Mouse (Mus musculus) induced T-regulatory cell, adult 2 months (primary cell): ENCODE results near the gene Fam170b.

Experiments
- DNase-seq: peaks from one replicate; pipeline ENCODE4 v3.0.0-alpha.2; 2012; ENCODE audit warnings: low read depth

Gene Fam170b

DNA sequence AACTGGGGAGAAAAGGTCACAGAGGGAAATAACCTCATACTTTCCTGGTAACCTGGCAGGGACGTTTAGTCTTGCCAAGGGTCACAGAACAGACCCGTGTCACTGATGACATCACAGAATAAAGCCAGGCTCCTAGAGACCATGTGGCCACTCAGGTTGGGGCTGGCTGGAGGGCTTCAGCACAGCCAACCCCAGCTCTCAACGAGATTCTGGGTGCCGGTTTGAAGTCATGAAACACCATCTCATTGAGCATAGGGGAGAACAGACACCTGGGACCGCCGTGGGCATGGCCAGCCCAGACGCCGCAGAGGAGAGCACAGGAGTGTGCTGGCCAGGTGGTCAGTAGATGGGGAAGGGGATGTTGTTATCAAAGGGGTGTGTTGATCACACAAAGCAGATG lies at the start of gene Fam170b:
Fam170b (plus strand) TSS at position 116 of the 400 bp plus-strand sequence.
- DNase-seq, result no peak

DNA sequence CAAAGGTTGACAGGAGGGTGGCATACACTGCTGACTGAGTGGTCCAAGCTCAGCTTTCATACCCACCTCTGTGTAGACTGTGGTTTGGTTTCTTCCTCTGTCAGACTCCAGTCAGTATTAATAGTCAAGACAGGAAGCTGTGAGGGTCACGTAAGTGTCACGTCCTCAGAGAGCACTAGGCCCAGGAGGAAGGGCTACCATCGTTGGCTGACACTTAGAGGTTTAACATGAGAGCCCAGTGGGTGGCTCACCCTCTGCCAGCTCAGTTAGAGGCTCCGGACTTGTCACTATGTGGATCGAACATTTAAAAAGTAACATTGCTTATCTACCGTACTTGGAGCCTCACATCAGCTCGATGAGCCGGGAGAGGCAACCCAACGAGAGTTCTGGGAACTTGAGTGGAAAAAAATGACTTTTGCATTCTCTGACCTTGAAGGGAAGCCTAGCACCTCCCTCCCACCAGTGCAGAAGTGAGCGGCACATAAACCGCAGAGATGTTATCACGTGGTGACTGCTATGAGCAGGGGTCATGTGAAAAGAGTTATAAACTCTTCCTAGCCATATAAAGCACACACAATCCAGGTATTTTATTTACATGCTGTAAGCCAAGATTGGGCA lies 49.5 kb upstream of the Fam170b start:
- peak; percentile 64 for DNase-seq

DNA sequence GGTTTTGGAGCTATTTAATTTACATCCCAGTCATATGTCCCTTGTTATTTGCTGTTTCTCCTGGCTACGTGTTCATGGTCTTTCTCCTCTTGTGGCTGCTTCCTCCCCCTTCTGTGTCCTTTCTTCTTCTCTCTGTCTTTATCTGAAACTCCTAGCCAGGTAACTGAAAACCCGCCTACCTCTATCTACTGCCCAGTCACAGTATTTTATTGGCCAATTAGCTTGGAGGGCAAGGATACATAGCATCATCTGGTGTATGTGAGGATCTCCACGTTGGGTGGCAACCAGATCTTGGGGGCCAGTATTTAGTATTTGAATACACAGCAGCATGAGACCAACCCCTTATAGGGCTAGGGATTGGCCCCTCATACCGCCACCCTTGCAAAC lies 49.0 kb upstream of the Fam170b start:
- no peak for DNase-seq

DNA sequence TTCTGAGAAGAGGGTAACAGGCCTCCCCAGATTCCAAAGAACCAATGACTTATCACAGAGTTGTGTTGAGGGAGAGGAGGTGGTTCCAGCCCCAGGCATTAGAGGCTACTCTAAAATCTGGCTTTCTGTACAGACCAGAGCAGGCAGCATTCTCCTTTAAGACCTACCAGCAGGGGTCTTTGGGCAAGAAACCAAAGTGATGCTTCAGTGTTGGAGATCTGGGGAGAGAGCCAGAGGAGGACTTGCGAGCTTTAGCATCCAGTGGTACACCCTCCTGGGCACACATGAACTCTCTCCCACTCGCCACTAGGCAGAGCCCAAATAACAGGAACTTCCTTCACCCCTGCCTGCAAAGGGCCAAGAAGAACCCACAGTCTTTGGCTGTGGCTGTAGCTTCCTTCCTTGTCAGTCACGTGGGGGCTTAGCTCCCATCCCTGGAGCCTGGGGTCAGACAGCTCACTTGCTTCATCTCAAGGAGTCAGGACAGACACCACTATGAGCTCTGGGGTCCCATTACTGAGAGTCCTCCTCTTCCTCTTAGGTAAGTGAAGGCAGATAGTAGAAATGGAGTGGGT lies 48.1 kb upstream of the Fam170b start, which contains the start of gene Tmem273:
Tmem273 (plus strand) TSS at position 408 of the 575 bp plus-strand sequence.
- peak; percentile 21 for DNase-seq

DNA sequence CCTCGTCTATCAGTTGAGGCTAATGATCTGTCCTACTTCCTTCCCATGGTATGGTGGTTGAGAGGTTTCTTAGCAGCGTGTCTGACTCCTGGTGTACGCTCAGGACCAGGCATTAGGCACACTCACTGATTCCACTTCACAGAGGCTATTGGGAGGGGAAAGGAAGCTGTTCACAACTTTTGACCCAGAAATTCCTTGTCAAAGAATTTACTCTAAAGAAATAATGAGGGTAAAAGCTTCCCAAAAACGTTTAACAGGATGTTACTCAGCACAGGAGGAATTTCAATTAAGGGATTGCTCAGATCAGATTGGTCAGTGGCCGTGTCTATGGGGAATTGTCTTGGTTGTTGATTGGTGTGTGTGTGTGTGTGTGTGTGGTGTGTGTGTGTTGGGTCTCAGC lies 46.1 kb upstream of the Fam170b start:
- no peak for DNase-seq

DNA sequence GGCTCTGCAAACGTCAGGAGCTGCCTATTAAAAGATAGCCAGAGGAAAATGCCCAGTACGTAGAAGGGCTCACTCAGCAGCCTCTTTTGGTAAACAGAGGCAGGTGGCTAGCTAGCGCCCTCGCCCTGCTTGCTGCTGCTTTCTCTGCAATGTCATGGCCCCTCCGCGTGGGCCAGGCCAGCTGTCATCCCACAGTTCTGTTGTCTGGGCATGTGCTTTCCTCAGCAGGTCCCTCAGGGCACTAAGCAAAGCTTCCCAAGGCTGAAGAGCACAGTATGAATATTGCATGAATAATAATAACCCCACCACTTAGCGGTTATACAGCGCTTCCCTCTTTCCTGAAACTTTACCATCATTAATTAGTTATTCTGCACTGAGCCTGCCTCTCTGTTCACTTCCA lies 37.4 kb upstream of the Fam170b start:
- DNase-seq, result no peak

DNA sequence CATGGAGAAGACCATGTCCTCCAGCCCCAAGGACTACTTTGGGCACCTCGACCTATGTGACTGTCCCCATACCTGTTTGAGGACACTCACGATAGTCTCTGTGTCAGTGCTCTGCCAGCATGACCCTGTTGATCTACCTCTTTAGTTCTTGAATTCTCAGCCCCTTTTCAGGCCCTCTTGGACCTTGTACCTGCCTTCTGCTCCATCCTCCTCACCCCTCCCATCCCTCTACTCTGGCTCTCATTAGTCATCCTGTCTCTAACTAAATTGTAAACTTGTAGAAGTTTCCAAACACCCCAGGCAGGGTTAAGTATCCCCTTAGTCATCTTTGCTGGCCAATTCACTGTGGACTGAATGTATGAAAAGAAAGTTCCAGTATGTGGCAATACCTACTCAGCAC lies 36.0 kb upstream of the Fam170b start:
- no peak for DNase-seq

DNA sequence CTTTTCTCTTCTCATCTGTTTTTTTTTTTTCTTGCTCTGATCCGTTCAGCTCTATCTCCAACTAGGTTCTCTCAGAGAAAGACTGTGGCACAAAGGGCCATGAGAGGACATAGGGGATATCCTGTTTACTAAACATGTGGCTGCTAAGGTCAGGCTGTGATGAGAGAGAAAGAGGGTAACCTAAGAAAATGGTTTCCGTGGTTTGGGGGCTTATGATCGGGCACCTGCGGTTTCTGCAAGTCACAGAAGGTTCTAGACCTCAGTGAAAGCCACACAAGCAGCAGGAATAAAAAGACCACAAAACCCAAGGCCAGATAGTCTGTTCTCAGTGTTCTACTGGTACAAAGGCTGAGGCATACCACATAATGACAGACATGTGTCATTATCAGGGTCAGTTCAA lies 35.4 kb upstream of the Fam170b start:
- peak; percentile 20 for DNase-seq

DNA sequence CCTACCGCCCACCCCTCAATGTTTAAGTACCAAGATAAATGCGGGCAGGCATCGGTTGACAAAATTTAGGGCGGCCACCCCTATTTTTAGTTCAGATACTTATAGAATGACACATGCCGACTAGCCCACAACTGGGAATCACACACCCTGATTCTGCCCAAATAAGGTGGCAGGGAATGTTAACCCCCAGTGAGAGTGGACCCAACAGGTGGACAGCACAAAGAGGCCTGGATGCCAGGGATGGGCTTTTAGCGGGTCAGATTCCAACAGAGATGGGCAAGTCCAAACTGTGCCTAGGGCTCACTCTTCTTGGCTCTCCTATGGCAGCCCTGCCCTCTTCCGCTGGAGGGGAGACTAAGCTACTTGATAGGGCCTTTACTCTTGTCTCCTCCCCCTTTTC lies 33.7 kb upstream of the Fam170b start:
- DNase-seq, result no peak

DNA sequence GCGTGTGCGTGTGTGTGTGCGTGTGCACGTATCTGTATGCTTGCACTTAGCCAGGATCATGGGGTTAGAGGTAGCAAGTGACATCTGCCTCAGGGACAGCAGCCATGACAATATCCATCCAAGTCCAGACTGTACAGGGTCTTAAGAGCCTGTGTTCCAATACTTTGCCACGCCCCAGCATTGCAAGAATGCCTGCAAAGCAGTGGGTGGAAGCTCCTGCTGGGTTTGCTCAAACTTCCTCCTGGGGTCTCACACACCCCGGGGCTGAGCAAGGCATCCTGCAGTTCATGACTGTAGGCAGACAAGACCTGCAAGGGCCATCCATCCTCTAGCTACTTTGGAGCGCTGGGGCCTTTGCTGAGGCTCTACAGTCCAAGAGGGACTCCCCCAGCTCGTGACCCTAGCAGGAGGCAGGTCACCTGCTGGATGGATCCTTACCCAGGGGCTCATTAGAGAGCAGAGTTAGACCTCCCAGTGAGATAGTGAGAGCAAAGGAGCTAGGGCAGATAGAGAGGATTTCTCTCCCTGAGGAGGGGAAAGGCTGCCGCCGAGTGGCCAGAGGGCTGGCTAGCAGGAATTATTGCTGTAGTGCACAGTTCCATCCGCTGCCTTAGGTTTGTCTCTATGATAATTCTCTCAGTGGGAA lies 32.6 kb upstream of the Fam170b start:
- no peak for DNase-seq

DNA sequence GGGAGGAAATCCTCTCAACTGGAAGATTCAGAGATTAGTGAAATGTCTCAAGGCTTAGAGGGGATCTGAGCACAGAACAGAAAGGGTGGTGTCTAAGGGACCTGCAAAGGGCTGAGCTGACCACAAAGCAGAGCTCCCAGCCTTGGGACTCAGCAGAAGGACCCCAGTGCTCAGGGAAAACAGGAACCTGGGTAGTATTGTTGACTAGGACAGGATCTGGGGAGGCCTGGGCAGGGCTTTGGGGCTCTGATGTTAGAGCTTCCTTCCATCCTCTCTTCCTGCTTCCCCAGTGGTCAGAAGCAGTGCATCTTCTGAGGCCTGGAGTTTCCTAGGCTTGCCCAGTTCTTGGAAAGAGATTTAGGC lies 32.1 kb upstream of the Fam170b start:
- no peak for DNase-seq

DNA sequence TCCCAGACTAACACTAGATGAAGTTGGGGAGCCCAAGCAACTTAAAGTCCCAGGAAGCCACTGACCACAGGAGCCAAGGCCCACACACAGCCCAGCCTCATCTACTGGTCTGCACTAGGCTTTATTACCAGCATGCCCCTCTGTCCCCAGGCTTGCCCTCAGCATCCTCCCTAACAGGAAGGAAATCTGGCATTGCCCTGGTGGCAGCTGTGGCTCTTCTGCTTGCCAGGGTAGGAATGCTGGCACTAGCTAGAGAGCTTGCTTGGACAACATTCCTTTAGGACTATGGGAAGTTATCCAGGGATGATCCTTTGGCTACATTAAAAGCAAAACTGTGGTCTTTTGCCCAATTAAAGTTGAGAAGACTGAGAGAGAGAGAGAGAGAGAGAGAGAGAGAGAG lies 23.7 kb upstream of the Fam170b start:
- no peak for DNase-seq

DNA sequence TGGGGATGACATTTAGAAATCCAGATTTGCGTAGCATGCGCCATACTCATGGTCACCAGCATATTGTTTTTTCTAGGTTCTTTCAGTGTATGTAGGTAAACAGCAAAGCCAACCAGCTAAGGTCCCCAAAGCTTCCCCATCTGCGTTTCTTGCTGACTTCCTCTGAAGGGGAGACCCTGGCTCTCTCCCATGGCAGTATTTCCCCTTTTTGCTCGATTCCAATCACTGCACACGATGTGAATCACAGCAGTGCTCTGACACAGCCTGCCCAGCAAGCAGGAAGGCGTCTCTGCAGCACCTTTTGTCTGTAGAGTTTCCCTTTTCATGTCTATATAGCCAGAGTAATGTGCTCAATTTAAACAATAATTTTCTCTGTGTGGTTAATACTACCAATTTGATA lies 21.3 kb upstream of the Fam170b start:
- DNase-seq, result no peak

DNA sequence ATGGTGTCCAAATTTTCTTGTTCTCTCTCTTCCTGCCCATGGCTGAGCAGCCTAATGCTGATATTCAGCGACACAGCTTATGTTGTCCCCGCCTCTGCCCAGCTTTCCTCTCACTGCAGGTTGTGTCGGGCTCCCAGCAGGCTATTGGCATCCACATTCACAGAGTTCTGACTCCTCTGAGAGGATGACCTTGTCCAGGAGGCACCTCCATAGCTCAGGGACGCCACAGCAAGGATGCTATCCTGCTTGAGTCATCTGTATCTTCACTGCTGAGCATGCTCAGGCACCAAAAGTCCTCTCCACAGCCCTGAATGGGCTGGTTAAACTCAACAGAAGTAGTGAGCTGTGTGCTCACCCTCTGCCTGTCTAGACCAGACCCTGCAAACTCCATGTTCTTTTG lies 18.8 kb upstream of the Fam170b start:
- no peak for DNase-seq

DNA sequence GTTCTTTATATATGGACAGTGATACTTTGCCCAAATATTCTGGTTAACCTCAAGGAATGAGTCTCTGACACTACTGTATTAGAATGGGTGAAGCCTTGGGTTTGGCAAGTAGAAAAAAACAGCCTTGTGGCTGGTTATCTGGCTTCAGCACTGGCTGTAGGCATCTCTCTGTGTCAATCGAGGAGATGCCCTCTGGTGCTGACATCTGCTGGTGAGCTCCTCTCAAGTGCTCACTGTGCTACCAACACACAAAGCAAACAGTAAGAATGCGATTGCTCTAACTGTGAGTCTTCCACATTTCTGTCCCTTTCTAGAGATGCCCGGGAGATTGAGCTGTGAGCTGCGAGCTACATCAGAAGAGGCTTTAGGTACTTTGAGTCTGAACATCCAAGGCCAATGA lies 17.2 kb upstream of the Fam170b start:
- DNase-seq, result no peak

DNA sequence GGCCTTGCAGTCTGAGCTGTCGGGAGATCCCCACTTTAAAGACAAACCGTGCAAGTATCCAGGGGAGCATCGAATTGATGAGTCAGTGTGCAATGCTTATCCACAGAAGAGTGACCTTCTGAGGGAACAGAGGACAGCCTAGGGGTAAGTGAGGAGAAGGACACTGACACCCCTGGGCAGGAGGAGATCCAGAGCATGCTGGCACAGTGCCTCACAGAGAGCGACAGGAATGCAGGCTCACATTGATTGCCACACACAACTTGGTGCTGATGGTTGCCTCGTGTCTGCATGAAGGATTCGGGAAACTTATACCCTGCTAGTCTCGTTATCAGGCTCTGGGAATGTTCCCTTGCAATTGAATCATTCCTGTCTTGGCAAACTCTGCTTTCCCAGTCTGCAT lies 16.5 kb upstream of the Fam170b start:
- no peak for DNase-seq

DNA sequence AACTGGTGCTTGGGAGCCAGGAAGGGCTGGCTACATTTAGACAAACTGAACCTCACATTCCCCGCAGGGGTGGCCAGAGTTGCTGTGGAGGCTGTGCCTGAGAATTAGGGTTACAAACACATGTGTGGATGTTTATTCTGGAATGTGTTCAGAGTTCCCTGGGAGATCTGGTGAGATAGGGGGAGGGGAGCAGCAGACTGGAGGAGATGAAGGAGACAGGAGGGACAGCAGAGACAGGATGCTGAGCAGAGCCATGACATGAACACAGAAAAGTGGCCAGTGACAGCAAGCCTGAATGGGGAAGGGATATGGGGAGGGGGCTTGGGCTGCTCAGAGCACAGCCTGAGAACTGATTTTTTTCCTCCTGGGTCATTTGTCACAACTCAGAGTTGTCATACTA lies 14.5 kb upstream of the Fam170b start:
- no peak for DNase-seq

DNA sequence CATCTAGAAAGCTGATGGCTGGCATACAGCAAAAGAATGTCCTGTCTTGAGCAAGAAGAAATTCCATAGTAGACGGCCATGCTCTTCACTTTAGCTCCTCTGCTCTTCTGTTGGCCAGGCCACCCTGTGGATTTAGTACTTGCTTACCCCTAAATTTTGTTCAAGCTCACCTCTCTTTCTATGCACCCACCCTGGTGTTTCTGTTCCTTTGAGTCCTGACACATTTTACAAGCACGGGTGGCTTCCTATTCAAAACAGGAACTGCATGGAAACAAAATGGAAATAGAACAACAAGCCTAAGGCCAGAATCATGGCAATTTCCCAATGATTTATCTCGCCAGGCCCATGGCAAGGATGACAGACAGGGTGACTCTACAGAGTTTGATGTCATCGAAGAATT lies 10.9 kb upstream of the Fam170b start:
- no peak for DNase-seq

DNA sequence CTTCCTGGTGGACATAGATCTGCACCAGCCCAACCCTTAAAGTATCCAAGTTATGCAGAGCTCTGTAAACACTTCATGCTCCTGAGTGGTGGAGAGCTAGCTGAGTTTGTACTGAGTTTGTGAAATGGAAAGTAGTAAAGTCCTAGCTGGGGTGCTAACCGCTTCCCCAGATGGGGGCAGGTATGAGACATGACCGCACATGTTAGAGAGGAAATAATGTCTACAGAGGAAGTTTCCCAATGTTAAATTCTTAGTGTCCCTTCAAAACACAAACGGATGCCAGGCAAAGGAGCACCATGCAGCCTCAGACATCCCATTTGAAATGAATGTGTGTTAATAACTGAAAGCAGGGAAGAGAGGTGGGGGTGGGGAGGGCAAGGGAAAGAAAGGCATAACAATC lies 9.9 kb upstream of the Fam170b start:
- no peak for DNase-seq

DNA sequence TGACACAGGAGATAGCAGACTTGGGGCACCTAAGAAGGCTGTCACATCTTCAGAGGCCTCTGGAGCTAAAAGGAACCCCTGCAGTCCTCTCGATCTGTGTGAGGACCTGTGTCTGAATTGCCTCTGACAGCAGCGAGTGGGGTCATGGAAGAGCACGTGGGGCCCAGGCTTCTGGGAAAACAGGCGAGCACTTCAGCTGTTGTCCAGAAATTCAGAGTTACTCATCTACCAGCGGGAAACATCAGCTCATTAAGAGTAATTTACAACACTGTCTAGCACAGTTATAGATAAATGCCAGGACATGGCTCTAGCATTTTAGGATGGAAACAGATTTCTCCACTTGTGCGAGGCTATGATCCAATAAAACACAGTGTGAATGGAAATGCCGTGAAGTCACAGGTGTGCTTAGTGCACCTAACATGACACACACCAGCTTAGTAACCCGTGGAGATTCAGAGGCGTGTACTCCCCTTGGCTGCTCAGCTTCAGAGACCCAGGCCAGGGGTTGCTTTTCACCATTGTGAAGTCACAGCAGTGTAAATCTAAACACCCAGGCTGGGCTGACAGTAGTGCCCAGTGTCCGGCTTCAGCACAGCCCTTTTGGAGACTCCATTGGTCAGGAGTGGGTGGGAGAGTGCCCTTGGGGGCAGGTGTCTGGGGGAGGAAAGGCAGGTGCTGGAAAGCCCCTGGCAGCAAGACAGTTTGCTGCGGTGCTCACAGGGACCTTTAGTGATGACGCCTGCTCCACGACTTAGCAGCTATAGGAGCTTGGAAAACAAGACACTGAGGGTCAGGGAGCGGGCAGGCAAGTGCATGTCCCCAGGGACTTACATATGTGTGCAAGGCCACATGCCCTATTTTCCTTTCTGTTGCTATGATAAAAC lies 9.3 kb upstream of the Fam170b start:
- no peak for DNase-seq

DNA sequence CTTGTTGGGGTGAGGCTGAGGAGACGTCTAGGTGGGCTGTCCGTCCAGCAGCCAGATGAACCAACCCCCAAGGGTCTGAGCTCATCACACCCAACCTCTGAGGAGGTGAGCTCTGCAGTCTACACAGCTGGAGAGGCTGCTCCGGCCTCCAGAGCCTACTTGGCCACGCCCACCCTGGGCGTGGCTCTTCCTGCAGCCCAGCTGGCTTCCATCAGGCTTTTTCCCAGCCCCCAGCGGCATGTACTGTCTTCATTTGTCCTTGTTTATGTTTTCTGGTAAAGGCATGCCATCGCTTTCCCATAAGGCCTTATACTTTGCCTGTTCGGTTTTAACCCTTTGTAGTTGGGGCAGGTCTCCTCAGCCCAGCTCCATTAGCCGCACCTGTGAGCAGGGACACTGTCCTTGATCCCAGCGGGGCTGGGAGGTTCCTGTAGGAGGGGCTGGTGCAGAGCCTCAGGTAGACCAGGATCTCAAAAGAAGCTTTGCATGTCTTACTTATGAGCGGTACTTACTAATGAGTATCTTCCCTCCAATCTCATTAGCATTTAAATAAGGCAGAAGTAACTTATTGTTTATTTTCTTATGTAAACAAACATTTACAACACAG lies 8.2 kb upstream of the Fam170b start:
- no peak for DNase-seq

DNA sequence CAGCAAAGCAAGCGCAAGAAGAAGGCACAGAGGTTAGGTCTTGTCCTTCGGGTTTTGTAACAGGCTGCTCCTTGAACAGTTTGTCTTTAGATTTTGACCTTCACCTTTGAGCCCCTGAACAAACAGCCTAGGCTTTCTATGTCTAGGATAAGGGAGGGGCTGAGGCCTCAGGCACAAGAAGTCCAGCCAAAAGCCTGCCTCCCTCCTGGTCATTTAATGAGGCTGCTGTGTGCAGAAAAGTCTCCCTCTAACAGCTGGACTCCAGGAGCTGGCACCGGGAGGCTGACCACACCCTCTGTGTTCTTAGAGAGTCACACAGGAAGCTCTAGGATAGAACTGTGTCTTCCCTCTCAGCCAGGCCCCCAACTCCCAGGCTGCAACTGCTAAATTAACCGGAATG lies 6.6 kb upstream of the Fam170b start:
- DNase-seq, result no peak
